Mouse (Mus musculus): ENCODE results near the gene Ctr9.

DNA sequence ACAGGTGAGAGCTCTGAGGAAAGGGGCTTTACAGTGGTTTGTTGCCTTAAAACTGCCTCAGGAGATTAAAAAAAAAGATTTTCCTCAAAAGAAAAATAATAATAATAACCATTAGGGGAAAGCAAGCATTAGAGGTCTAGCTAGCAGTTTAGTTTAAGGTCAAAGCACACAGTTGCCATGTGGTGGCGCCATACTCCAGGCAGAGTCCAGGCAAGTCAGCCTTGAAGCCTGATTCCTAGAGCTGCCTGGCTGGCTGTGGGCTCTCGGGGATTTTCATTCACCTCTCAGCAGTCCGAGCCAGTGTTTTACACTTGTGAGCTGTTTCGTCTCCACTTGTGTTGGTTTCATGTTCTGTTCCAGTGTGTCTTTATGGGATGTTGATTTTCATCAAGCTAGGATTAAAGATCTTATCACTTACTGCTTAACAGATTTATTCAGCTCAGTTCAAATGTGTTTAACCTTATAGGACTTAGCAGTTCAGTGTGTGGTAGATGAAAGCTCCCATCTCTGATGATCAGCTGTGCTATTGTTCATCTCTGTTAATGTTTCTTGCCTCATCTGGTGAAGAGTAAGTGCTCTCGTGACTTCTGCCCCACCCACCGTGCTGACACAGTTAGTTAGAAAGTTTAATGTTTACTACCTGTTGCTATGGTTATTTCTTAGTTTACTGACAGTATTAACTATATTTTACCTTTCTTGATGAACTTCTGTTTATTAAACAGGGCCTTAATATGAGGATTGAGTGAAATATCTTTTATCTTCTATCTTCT lies 21.1 kb downstream of the Ctr9 start:
- TF ChIP-seq EP300 (IDR thresholded peaks at IDR 0.05) (no peak), CTCF (IDR thresholded peaks at IDR 0.05) (peak; percentile 83)

Data from lung, postnatal 0 days (tissue).